In the genomic region with DNA sequence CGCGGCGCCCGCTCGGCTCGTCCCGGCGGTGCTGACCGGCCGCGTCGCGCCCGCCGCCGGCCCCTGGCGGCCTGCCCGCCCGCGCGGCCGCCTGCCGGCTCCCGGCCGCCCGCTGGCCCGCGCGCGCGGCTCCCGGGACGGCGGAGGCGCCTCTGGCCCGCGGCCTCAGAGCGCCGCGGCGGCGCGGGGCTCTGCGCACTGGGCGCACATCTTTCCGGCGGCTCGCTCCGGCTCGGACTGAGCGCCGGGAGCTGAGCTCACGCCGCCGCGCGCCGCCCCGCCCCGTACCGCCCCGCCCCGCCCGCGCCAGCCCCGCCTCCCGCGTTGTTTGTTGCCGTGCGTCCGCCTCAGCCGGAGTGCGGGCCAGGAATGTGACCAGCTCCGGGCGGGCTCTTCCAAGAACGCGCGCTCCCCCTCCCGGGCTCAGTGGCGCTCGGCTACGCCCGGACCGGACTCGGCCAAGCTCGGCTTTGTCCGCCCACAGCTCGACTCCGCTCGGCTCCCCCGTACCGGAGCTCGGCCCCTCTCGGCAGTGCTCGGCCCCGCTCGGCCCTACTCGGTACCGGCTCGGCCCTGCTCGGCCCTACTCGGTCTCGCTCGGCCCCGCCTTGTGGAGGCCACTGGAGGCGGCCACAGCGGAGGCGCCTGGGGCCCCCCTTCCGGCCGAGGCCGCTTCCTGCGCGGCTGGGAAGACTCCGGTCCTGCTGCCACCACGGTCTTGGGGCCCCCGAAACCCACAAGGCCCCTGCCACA, we compare ENCODE assay signal across 8 mouse cellular contexts. TPM values are rescaled to one million over a fixed set of nuclear protein-coding genes. Genes with fewer than 3 reads are reported as not detected.
A peak's percentile ranks its signal among the peaks of the same experiment; 100 is the strongest.
DNase-seq lines count a peak whose midpoint lies in the region; ATAC-seq and TF ChIP-seq lines count a peak whose summit lies in the region.

No protein-coding gene starts in this region.

- H3K4me1 ChIP-seq in forebrain, embryonic 15.5 days, result peaks cover 41% of the 10 kb centered on the region
- peaks cover 26% of the 10 kb centered on the region for H3K4me1 ChIP-seq in lung, embryonic 14.5 days (ENCODE audit: insufficient read depth)
- H3K4me1 ChIP-seq in olfactory bulb, adult 2 months (ENCODE audit: control insufficient read depth, insufficient read depth, low read length), result peaks cover 22% of the 10 kb centered on the region
- H3K4me1 ChIP-seq in thymus, adult 2 months (replicated peaks; ENCODE audit: control insufficient read depth, insufficient read depth, low read length), result peaks cover 39% of the 10 kb centered on the region

- peak; percentile 65 for TF ChIP-seq CTCF in layer of hippocampus, adult 2 months (conservative IDR thresholded peaks at IDR 0.05)
- no peak for TF ChIP-seq CTCF in lung, embryonic 14.5 days (IDR thresholded peaks at IDR 0.05; ENCODE audit: low read depth)
- TF ChIP-seq CTCF in olfactory bulb, adult 2 months (IDR thresholded peaks at IDR 0.05; ENCODE audit: insufficient read depth, low read depth, low read length), result no peak
- TF ChIP-seq CTCF in thymus, adult 2 months (IDR thresholded peaks at IDR 0.05; ENCODE audit: borderline replicate concordance, control insufficient read depth, extremely low read depth, insufficient read depth, low read length, poor library complexity), result 0 out of 2 replicates have a peak, but pooled peaks have one; percentile 45

- no peaks in the 10 kb centered on the region for H3K9me3 ChIP-seq in forebrain, embryonic 15.5 days
- no peaks in the 10 kb centered on the region for H3K9me3 ChIP-seq in lung, embryonic 14.5 days (ENCODE audit: low read depth, low read length)

- no peaks in the 10 kb centered on the region for H3K27me3 ChIP-seq in forebrain, embryonic 15.5 days
- H3K27me3 ChIP-seq in lung, embryonic 14.5 days (ENCODE audit: insufficient read depth, low read length), result no peaks in the 10 kb centered on the region
- H3K27me3 ChIP-seq in thymus, adult 2 months (ENCODE audit: control insufficient read depth, insufficient read depth, low read length), result no peaks in the 10 kb centered on the region

- peak; percentile 93 for DNase-seq in ES-CJ7 (ENCODE audit: low read depth, low spot score)
- peak; percentile 100 for DNase-seq in cerebellum, adult 11 months
- DNase-seq in heart, postnatal 36 days, result peak; percentile 100
- peak; percentile 99 to 100 for DNase-seq in layer of hippocampus, adult 2 months (ENCODE audit: low spot score in 2 of 2)
- peak; percentile 99 for DNase-seq in lung, embryonic 14.5 days
- peak; percentile 98 for DNase-seq in thymus, adult 2 months

- TF ChIP-seq POLR2A in olfactory bulb, adult 2 months (IDR thresholded peaks at IDR 0.05; ENCODE audit: insufficient read depth, low read depth, low read length), result 0 out of 2 replicates have a peak, but pooled peaks have one; percentile 75
- peak; percentile 82 for TF ChIP-seq POLR2A in thymus, adult 2 months (IDR thresholded peaks at IDR 0.05; ENCODE audit: control insufficient read depth, extremely low read depth, insufficient read depth, low read length, poor library complexity)

- peak overlapping the region; percentile 96 for H3K27ac ChIP-seq in forebrain, embryonic 15.5 days (replicated peaks)
- H3K27ac ChIP-seq in layer of hippocampus, adult 2 months, result peak overlapping the region; percentile 99
- peak overlapping the region; percentile 97 for H3K27ac ChIP-seq in lung, embryonic 14.5 days (ENCODE audit: low read depth)
- H3K27ac ChIP-seq in olfactory bulb, adult 2 months (ENCODE audit: insufficient read depth, low read depth, low read length), result peak overlapping the region; percentile 96
- no peak overlapping the region for H3K27ac ChIP-seq in thymus, adult 2 months (ENCODE audit: control insufficient read depth, insufficient read depth, low read length)

- peak overlapping the region; percentile 96 for H3K9ac ChIP-seq in forebrain, embryonic 15.5 days (replicated peaks)
- H3K9ac ChIP-seq in lung, embryonic 14.5 days, result peak overlapping the region; percentile 95

- WGBS in forebrain, embryonic 15.5 days, result under 1% methylated on average over 104 of the region's 116 CpGs
- WGBS in lung, embryonic 14.5 days, result under 1% methylated on average over 79 of the region's 116 CpGs
- 11% methylated on average over 113 of the region's 116 CpGs for WGBS in olfactory bulb, adult 2 months
- WGBS in thymus, adult 2 months, result 14% methylated on average over 115 of the region's 116 CpGs

- peak; percentile 100 for ATAC-seq in forebrain, embryonic 15.5 days (replicated peaks)
- peak; percentile 99 for ATAC-seq in lung, embryonic 14.5 days (ENCODE audit: insufficient read depth)

- peak overlapping the region; percentile 91 for H3K4me2 ChIP-seq in forebrain, embryonic 15.5 days (replicated peaks)
- H3K4me2 ChIP-seq in lung, embryonic 14.5 days, result peak overlapping the region; percentile 99

- H3K36me3 ChIP-seq in forebrain, embryonic 15.5 days, result no peaks in the 10 kb centered on the region
- 0 out of 2 replicates have a peak, but pooled peaks cover 10% of the 10 kb centered on the region for H3K36me3 ChIP-seq in lung, embryonic 14.5 days (ENCODE audit: insufficient read depth)
- no peaks in the 10 kb centered on the region for H3K36me3 ChIP-seq in thymus, adult 2 months (ENCODE audit: control insufficient read depth, insufficient read depth, low read length)

- peak overlapping the region; percentile 93 for H3K4me3 ChIP-seq in forebrain, embryonic 15.5 days
- H3K4me3 ChIP-seq in layer of hippocampus, adult 2 months, result peak overlapping the region; percentile 64
- H3K4me3 ChIP-seq in lung, embryonic 14.5 days (ENCODE audit: low read depth, low read length), result peak overlapping the region; percentile 32
- peak overlapping the region; percentile 72 for H3K4me3 ChIP-seq in olfactory bulb, adult 2 months (ENCODE audit: insufficient read depth, low read depth, low read length)
- peak overlapping the region; percentile 46 for H3K4me3 ChIP-seq in thymus, adult 2 months (ENCODE audit: control insufficient read depth, insufficient read depth, low read length)

- intact Hi-C loops in heart, postnatal 36 days (cut with DNase I), result loop anchor here (1.0 kb wide), 2 partner anchors 10 to 25 kb away; no protein-coding TSS in a partner anchor

RNA-seq across cellular contexts. Expression of a gene that starts 0.6 kb away (rescaled TPM):
- polyA plus RNA-seq in forebrain, embryonic 15.5 days (2015; fragmentation: Nextera tagmentation; extraction: Ambion mirVana), result 14.3 TPM in 2 replicates
- 10 to 100 TPM; 53.3 to 56.8 TPM for total RNA-seq in heart, postnatal 36 days (2021)
- total RNA-seq in layer of hippocampus, adult 2 months (2021), result 100 to 1,000 TPM; 128 to 136 TPM
- polyA plus RNA-seq in lung, embryonic 14.5 days (2014; fragmentation: Nextera tagmentation; extraction: Ambion mirVana), result 23.7 and 25.8 TPM in 2 replicates
- polyA plus RNA-seq in olfactory bulb, adult 2 months (2012; ENCODE audit: insufficient read depth, insufficient read length, low replicate concordance, missing spikeins), result not detected in 2 replicates
- 70.5 and 79.5 TPM in 2 replicates for polyA plus RNA-seq in thymus, adult 2 months (2012; rRNA removed)

RNA-seq across cellular contexts. Expression of a gene that starts 26.6 kb away (rescaled TPM):
- polyA plus RNA-seq in forebrain, embryonic 15.5 days (2015; fragmentation: Nextera tagmentation; extraction: Ambion mirVana), result 88.2 and 89.3 TPM in 2 replicates
- 10 to 100 TPM; 14.5 to 18.3 TPM for total RNA-seq in heart, postnatal 36 days (2021)
- 10 to 100 TPM; 29.2 to 34.3 TPM for total RNA-seq in layer of hippocampus, adult 2 months (2021)
- 81.2 and 83.9 TPM in 2 replicates for polyA plus RNA-seq in lung, embryonic 14.5 days (2014; fragmentation: Nextera tagmentation; extraction: Ambion mirVana)
- polyA plus RNA-seq in olfactory bulb, adult 2 months (2012; ENCODE audit: insufficient read depth, insufficient read length, low replicate concordance, missing spikeins), result not detected in 2 replicates
- polyA plus RNA-seq in thymus, adult 2 months (2012; rRNA removed), result 85.7 and 91.3 TPM in 2 replicates

Comparison
In these comparisons a context has a peak if more than half of its experiments do, and no peak if none do; other contexts are left out.
1. H3K4me3 ChIP-seq: peak in every context shown above with its lines; median percentile 93 in forebrain, embryonic 15.5 days; 72 in olfactory bulb, adult 2 months; 64 in layer of hippocampus, adult 2 months; 46 in thymus, adult 2 months; 32 in lung, embryonic 14.5 days.
2. CTCF ChIP-seq: peak in layer of hippocampus, adult 2 months (single experiment) and thymus, adult 2 months (single experiment); none in lung, embryonic 14.5 days (single experiment) and olfactory bulb, adult 2 months (single experiment).
3. RNA of a gene that starts 26.6 kb away (polyA plus RNA-seq): 85.7 to 91.3 TPM in thymus, adult 2 months, 88.2 to 89.3 TPM in forebrain, embryonic 15.5 days and 81.2 to 83.9 TPM in lung, embryonic 14.5 days; not detected in olfactory bulb, adult 2 months; every median in the first group is over 10 times any median in the second.
4. Peak in every context shown above with its lines, with median percentiles within 50 percentile points of each other: DNase-seq.